Mouse (Mus musculus) intestine, embryonic 14.5 days (tissue): ENCODE measurements around the gene Srpk2. TPM values are rescaled to one million over a fixed set of nuclear protein-coding genes. Genes with fewer than 3 reads are reported as not detected.

Source experiments
- ATAC-seq: fragments of 200-750 bp; cut with Nextera tagmentation; replicated peaks from 2 replicates; pipeline ENCODE4 v1.8.0; 2017; ENCODE audit warnings: low read depth, moderate number of reproducible peaks, moderate TSS enrichment, moderate library complexity; ENCODE audit not compliant: low FRiP score, low TSS enrichment
- DNase-seq: peaks from one replicate; pipeline ENCODE4 v3.0.0-alpha.2; 2018; ENCODE audit warnings: low spot score
- H3K27ac ChIP-seq: fragments of 300-500 bp; sonication (generic); 2 replicates; pipeline ENCODE4 v1.5.1; 2014; ENCODE audit warnings: low read depth, mild to moderate bottlenecking, control low read depth
- H3K27me3 ChIP-seq: fragments of 300-500 bp; sonication (generic); replicated peaks from 2 replicates; pipeline ENCODE4 v1.6.1; 2014; ENCODE audit warnings: low read length, control low read depth; ENCODE audit not compliant: control insufficient read depth, insufficient read depth
- H3K36me3 ChIP-seq: fragments of 300-500 bp; sonication (generic); 2 replicates; pipeline ENCODE4 v1.6.1; 2014; ENCODE audit warnings: low read length, control low read depth; ENCODE audit not compliant: control insufficient read depth, insufficient read depth
- H3K4me1 ChIP-seq: fragments of 300-500 bp; sonication (generic); replicated peaks from 2 replicates; pipeline ENCODE4 v1.6.1; 2014; ENCODE audit warnings: low read length, control low read depth, mixed read lengths; ENCODE audit not compliant: control insufficient read depth, insufficient read depth
- H3K4me2 ChIP-seq: fragments of 300-500 bp; sonication (generic); 2 replicates; pipeline ENCODE4 v1.6.1; 2014; ENCODE audit warnings: low read length
- H3K4me3 ChIP-seq: fragments of 300-500 bp; sonication (generic); 2 replicates; pipeline ENCODE4 v1.5.1; 2014; ENCODE audit warnings: low read depth, low read length, control low read depth, mixed read lengths
- H3K9ac ChIP-seq: fragments of 300-500 bp; sonication (generic); 2 replicates; pipeline ENCODE4 v1.6.1; 2014; ENCODE audit warnings: mild to moderate bottlenecking, low read length
- H3K9me3 ChIP-seq: fragments of 300-500 bp; sonication (generic); 2 replicates; pipeline ENCODE4 v1.6.1; 2016; ENCODE audit warnings: low read length, control low read depth; ENCODE audit not compliant: control insufficient read depth
- WGBS: fragments of 180-500 bp; shearing (Covaris S2); extraction: QIAGEN DNeasy Blood & Tissue Kit; methylation state at CpG from one replicate; pipeline ENCODE4 v1.1.7; 2014; 5-methylcytosine and 5-hydroxymethylcytosine counted together
- polyA plus RNA-seq: library from polyadenylated mRNA; unstranded; fragments of >200 nt; fragmentation: Nextera tagmentation; extraction: Ambion mirVana; gene quantifications from 2 replicates; pipeline ENCODE4 v1.2.1, GENCODE M21; 2014

Srpk2 gene
- polyA plus RNA-seq, 1 experiment from 2014 or later = 47.1 TPM

DNA sequence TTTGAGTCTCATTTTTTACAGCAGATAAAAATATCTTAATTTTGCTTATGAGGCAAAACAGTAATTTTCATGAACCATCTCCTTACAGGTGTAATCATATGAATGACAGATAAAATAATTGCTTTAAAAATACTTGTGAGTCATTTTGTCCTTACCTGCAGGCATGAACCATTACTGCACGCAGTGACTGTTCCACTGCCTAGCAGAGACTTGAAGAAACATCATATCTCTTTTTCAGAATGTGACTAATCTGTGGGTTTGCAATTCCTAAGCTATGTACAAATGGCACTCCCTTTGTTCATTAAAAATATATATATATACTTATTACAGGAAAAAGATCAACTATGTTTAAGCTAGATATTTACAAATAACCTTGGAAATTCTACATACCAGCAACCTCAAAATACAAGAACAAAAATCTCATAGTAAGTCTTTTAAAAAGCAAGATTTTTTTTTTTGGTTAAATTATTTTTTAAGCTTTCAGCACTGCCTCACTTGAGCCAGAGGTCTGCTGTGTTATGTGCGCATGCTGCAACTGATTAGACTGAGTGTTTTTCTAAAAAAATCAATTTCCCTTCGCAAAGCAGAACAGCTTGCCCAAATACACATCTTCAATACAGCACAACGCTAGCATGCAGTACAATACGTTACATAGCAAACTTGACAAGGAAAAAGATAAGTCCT, 68.7 kb downstream of the Srpk2 start:
- H3K36me3 ChIP-seq = no peaks in the 10 kb centered on the region
- peak overlapping the region; percentile 82 for H3K27ac ChIP-seq
- no peaks in the 10 kb centered on the region for H3K9me3 ChIP-seq
- peak overlapping the region; percentile 77 for H3K4me2 ChIP-seq
- no peaks in the 10 kb centered on the region for H3K27me3 ChIP-seq
- peaks cover 10% of the 10 kb centered on the region; the same call in 1 of the 2 replicates for H3K4me1 ChIP-seq
- peak overlapping the region; percentile 65 for H3K4me3 ChIP-seq
- WGBS = 20% methylated on average over 5 of the region's 5 CpGs
- ATAC-seq (peak; percentile 62; the same call in 1 of the 2 replicates), DNase-seq (no peak)
- peak overlapping the region; percentile 53 for H3K9ac ChIP-seq

DNA sequence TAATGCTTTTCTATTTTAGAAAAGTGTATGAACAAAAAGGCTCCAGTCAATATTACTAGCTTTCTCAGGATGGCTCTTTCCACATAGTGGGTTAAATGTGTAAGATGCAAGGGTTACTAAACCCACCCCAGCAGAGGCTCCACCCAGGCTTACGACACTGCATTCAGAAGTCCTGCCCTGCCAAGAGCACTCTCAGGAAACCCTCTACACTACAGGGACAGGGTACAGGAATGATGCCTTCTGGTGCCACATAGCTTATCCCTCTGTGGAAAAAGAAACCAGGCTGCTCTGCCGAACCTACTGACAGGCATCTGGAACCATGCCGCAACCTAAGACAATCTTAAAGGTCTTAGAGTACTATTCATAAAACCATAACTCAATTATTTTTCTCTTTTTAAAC, 71.6 kb downstream of the Srpk2 start:
- ATAC-seq = no peak
- Histone ChIP-seq H3K4me1 (peaks cover 10% of the 10 kb centered on the region; the same call in 1 of the 2 replicates), H3K4me2 (no peak overlapping the region), H3K27me3 (no peaks in the 10 kb centered on the region), H3K36me3 (no peaks in the 10 kb centered on the region), H3K9me3 (no peaks in the 10 kb centered on the region), H3K9ac (no peak overlapping the region), H3K4me3 (no peak overlapping the region), H3K27ac (no peak overlapping the region)
- whole genome bisulfite sequencing = 75% methylated on average over 3 of the region's 3 CpGs
- no peak for DNase-seq

GRCm38 (mm10) chr5:23604036-23604705, 80.2 kb downstream of the Srpk2 start:
- DNase-seq (no peak), ATAC-seq (no peak)
- H3K9me3 ChIP-seq = no peaks in the 10 kb centered on the region
- no peaks in the 10 kb centered on the region for H3K36me3 ChIP-seq
- 78% methylated on average over 7 of the region's 7 CpGs for WGBS
- no peak overlapping the region for H3K27ac ChIP-seq
- no peak overlapping the region for H3K4me2 ChIP-seq
- no peaks in the 10 kb centered on the region for H3K27me3 ChIP-seq
- H3K4me3 ChIP-seq = no peak overlapping the region
- H3K9ac ChIP-seq = no peak overlapping the region
- 0 out of 2 replicates have a peak, but pooled peaks cover 3% of the 10 kb centered on the region for H3K4me1 ChIP-seq

GRCm38 (mm10) chr5:23599750-23600537, 84.5 kb downstream of the Srpk2 start:
- Histone ChIP-seq H3K4me2 (no peak overlapping the region), H3K4me1 (0 out of 2 replicates have a peak, but pooled peaks cover 6% of the 10 kb centered on the region), H3K9me3 (no peaks in the 10 kb centered on the region), H3K27me3 (no peaks in the 10 kb centered on the region), H3K27ac (no peak overlapping the region), H3K9ac (no peak overlapping the region), H3K4me3 (no peak overlapping the region), H3K36me3 (0 out of 2 replicates have a peak, but pooled peaks cover 4% of the 10 kb centered on the region)
- no peak for DNase-seq
- WGBS = 66% methylated on average over 5 of the region's 5 CpGs
- ATAC-seq = no peak

GRCm38 (mm10) chr5:23599171-23599570, 85.2 kb downstream of the Srpk2 start:
- 64% methylated on average over 3 of the region's 3 CpGs for WGBS
- no peak for DNase-seq

GRCm38 (mm10) chr5:23598491-23598890, 85.9 kb downstream of the Srpk2 start:
- no peak overlapping the region for H3K27ac ChIP-seq
- 0 out of 2 replicates have a peak, but pooled peaks cover 6% of the 10 kb centered on the region for H3K4me1 ChIP-seq
- no peak overlapping the region for H3K4me3 ChIP-seq
- no peaks in the 10 kb centered on the region for H3K27me3 ChIP-seq
- no peak overlapping the region for H3K9ac ChIP-seq
- 0 out of 2 replicates have a peak, but pooled peaks cover 4% of the 10 kb centered on the region for H3K36me3 ChIP-seq
- no peaks in the 10 kb centered on the region for H3K9me3 ChIP-seq
- DNase-seq = no peak
- H3K4me2 ChIP-seq = no peak overlapping the region
- 80% methylated on average over 12 of the region's 12 CpGs for WGBS
- ATAC-seq = no peak

More at GRCm38 (mm10) chr5:23599171-23599570, 85.2 kb downstream of the Srpk2 start:
- H3K4me1 ChIP-seq = 0 out of 2 replicates have a peak, but pooled peaks cover 6% of the 10 kb centered on the region
- no peak for ATAC-seq
- no peak overlapping the region for H3K4me2 ChIP-seq
- no peak overlapping the region for H3K27ac ChIP-seq
- 0 out of 2 replicates have a peak, but pooled peaks cover 4% of the 10 kb centered on the region for H3K36me3 ChIP-seq
- H3K27me3 ChIP-seq = no peaks in the 10 kb centered on the region
- no peak overlapping the region for H3K4me3 ChIP-seq
- no peaks in the 10 kb centered on the region for H3K9me3 ChIP-seq
- H3K9ac ChIP-seq = no peak overlapping the region

DNA sequence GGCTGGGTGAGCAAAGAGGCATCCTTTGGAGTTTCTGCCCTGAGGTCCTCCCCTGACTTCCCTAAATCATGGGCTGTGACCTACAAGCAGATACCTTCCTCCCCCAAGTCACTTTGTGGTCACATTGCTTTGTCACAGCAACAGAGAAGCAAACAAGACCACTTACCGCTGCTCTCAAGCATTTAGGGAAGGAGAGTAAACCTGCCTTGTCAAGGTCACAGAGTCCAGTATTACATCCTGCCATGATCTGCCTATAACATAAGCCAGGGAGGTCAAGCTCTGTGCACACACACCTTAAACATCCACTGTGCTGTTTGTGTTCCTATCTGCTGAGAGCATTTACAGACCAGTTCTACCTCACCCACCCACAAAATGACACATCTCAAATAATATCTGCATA, 86.4 kb downstream of the Srpk2 start:
- Histone ChIP-seq H3K9me3 (no peaks in the 10 kb centered on the region), H3K27ac (no peak overlapping the region), H3K4me3 (no peak overlapping the region), H3K27me3 (no peaks in the 10 kb centered on the region), H3K4me2 (no peak overlapping the region), H3K9ac (no peak overlapping the region), H3K4me1 (0 out of 2 replicates have a peak, but pooled peaks cover 6% of the 10 kb centered on the region), H3K36me3 (0 out of 2 replicates have a peak, but pooled peaks cover 4% of the 10 kb centered on the region)
- 44% methylated on average over 1 of the region's 1 CpGs for WGBS
- no peak for ATAC-seq
- no peak for DNase-seq

- DNase-seq = no peak
- H3K27me3 ChIP-seq = no peaks in the 10 kb centered on the region
- no peak for ATAC-seq
- no peak overlapping the region for H3K4me2 ChIP-seq
- 0 out of 2 replicates have a peak, but pooled peaks cover 4% of the 10 kb centered on the region for H3K36me3 ChIP-seq
- H3K4me1 ChIP-seq = 0 out of 2 replicates have a peak, but pooled peaks cover 6% of the 10 kb centered on the region
- no peaks in the 10 kb centered on the region for H3K9me3 ChIP-seq
- H3K9ac ChIP-seq = no peak overlapping the region
- H3K4me3 ChIP-seq = no peak overlapping the region
- no peak overlapping the region for H3K27ac ChIP-seq
- WGBS = 73% methylated on average over 8 of the region's 8 CpGs
Measured at GRCm38 (mm10) chr5:23597260-23597864, 87.1 kb downstream of the Srpk2 start.
